Mouse (Mus musculus): Measurements from ENCODE around the gene Vps4b. TPM values are rescaled to one million over a fixed set of nuclear protein-coding genes. Genes with fewer than 3 reads are reported as not detected.

Gene Vps4b
- 27.3 and 34.8 TPM in 2 replicates for polyA plus RNA-seq (2015; fragmentation: Nextera tagmentation; extraction: Ambion mirVana)

GRCm38 (mm10) chr1:106796542-106796924 lies at the start of gene Vps4b:
TSS of gene Vps4b (minus strand) at chr1:106796728.

GRCm38 (mm10) chr1:106759572-106760435 lies 36.7 kb downstream of the Vps4b start, which contains the start of gene Kdsr:
TSS of gene Kdsr (minus strand) at chr1:106759727.

Other genes starting within 250 kb of the Vps4b start
- gene Bcl2, start 82.5 kb downstream of the Vps4b start, polyA plus RNA-seq (2015; fragmentation: Nextera tagmentation; extraction: Ambion mirVana): 5.4 and 6.4 TPM in 2 replicates
- gene Kdsr, start 37.0 kb downstream of the Vps4b start, polyA plus RNA-seq (2015; fragmentation: Nextera tagmentation; extraction: Ambion mirVana): 6.3 and 7.3 TPM in 2 replicates
- 0.13 and 0.56 TPM in 2 replicates for gene Serpinb5, start 64.4 kb upstream of the Vps4b start, polyA plus RNA-seq (2015; fragmentation: Nextera tagmentation; extraction: Ambion mirVana)
- gene Serpinb12, start 137.7 kb upstream of the Vps4b start, polyA plus RNA-seq (2015; fragmentation: Nextera tagmentation; extraction: Ambion mirVana): not detected in 2 replicates
- not detected in 2 replicates for gene Serpinb13, start 184.3 kb upstream of the Vps4b start, polyA plus RNA-seq (2015; fragmentation: Nextera tagmentation; extraction: Ambion mirVana)

All from spleen, postnatal 0 days (tissue).